Mouse (Mus musculus) small intestine, adult 2 months (tissue): ENCODE data around the gene Set. TPM values are rescaled to one million over a fixed set of nuclear protein-coding genes. Genes with fewer than 3 reads are reported as not detected.

Experiments used
- H3K27ac ChIP-seq: fragments of 200-500 bp; 2 replicates; pipeline ENCODE4 v1.5.1; 2012; ENCODE audit warnings: low read depth, low read length, control low read depth, inconsistent platforms; ENCODE audit not compliant: insufficient read depth
- H3K27me3 ChIP-seq: fragments of 200-500 bp; 2 replicates; pipeline ENCODE4 v1.6.1; 2012; ENCODE audit warnings: mild to moderate bottlenecking, moderate library complexity, low read length, inconsistent platforms; ENCODE audit not compliant: control insufficient read depth, insufficient read depth
- H3K36me3 ChIP-seq: fragments of 200-500 bp; 2 replicates; pipeline ENCODE4 v1.6.1; 2012; ENCODE audit warnings: mild to moderate bottlenecking, low read length, control low read depth, inconsistent platforms; ENCODE audit not compliant: control insufficient read depth, insufficient read depth
- H3K4me1 ChIP-seq: fragments of 200-500 bp; 2 replicates; pipeline ENCODE4 v1.6.1; 2012; ENCODE audit warnings: low read length, inconsistent platforms, mixed read lengths; ENCODE audit not compliant: control insufficient read depth, insufficient read depth, insufficient read length
- H3K4me3 ChIP-seq: fragments of 200-500 bp; 2 replicates; pipeline ENCODE4 v1.5.1; 2012; ENCODE audit warnings: low read depth, mild to moderate bottlenecking, control low read depth, inconsistent platforms, low read length, moderate library complexity
- CTCF ChIP-seq: fragments of 200-500 bp; IDR thresholded peaks from 2 replicates; pipeline ENCODE4 v1.5.1; 2012; ENCODE audit warnings: low read depth, mild to moderate bottlenecking, control low read depth, inconsistent platforms, low read length, moderate library complexity, mixed read lengths; ENCODE audit not compliant: insufficient replicate concordance, insufficient read length; ENCODE audit errors: extremely low read depth
- POLR2A ChIP-seq: fragments of 200-500 bp; IDR thresholded peaks from 2 replicates; pipeline ENCODE4 v1.6.1; 2012; ENCODE audit warnings: low read depth, mild to moderate bottlenecking, control low read depth, inconsistent platforms, low read length, moderate library complexity
- WGBS: fragments of 180-500 bp; shearing (Covaris S2); methylation state at CpG from one replicate; pipeline ENCODE4 v1.1.7; 2018; 5-methylcytosine and 5-hydroxymethylcytosine counted together
- polyA plus RNA-seq: library from polyadenylated mRNA; depleted of rRNA; stranded (reverse); fragments of >200 nt; gene quantifications from 2 replicates; pipeline ENCODE4 v1.2.3, GENCODE M21; 2012

The Set gene
- polyA plus RNA-seq, 1 experiment, result 40.4 TPM

- H3K36me3 ChIP-seq, result no peaks in the 10 kb centered on the region
- H3K27me3 ChIP-seq, result no peaks in the 10 kb centered on the region
- H3K4me3 ChIP-seq, result no peak overlapping the region
- TF ChIP-seq POLR2A, result no peak
- TF ChIP-seq CTCF, result no peak
- WGBS, result 88% methylated on average over 2 of the region's 2 CpGs
- no peak overlapping the region for H3K27ac ChIP-seq
- H3K4me1 ChIP-seq, result no peaks in the 10 kb centered on the region; the same call in 1 of the 2 replicates
These were observed 19.4 kb upstream of the Set start for GRCm38 (mm10) chr2:30037762-30038161.

GRCm38 (mm10) chr2:30038370-30038769, 18.8 kb upstream of the Set start:
- 96% methylated on average over 10 of the region's 10 CpGs for WGBS
- Histone ChIP-seq H3K36me3 (no peaks in the 10 kb centered on the region), H3K4me3 (no peak overlapping the region), H3K4me1 (no peaks in the 10 kb centered on the region; the same call in 1 of the 2 replicates), H3K27me3 (no peaks in the 10 kb centered on the region), H3K27ac (no peak overlapping the region)
- no peak for TF ChIP-seq POLR2A
- TF ChIP-seq CTCF, result no peak

GRCm38 (mm10) chr2:30039687-30040086, 17.5 kb upstream of the Set start:
- TF ChIP-seq POLR2A, result no peak
- no peak for TF ChIP-seq CTCF
- H3K27me3 ChIP-seq, result no peaks in the 10 kb centered on the region
- H3K27ac ChIP-seq, result no peak overlapping the region
- no peaks in the 10 kb centered on the region for H3K36me3 ChIP-seq
- H3K4me1 ChIP-seq, result no peaks in the 10 kb centered on the region; the same call in 1 of the 2 replicates
- no peak overlapping the region for H3K4me3 ChIP-seq

- no peak overlapping the region for H3K4me3 ChIP-seq
- H3K4me1 ChIP-seq, result no peaks in the 10 kb centered on the region; the same call in 1 of the 2 replicates
- no peak overlapping the region for H3K27ac ChIP-seq
- WGBS, result 10% methylated on average over 4 of the region's 4 CpGs
- H3K27me3 ChIP-seq, result no peaks in the 10 kb centered on the region
- no peaks in the 10 kb centered on the region for H3K36me3 ChIP-seq
- TF ChIP-seq CTCF, result peak; percentile 80; the same call in 1 of the 2 replicates
- TF ChIP-seq POLR2A, result no peak
These were observed 14.7 kb upstream of the Set start for GRCm38 (mm10) chr2:30042445-30042844.

- H3K27ac ChIP-seq, result no peak overlapping the region
- H3K36me3 ChIP-seq, result no peaks in the 10 kb centered on the region
- no peaks in the 10 kb centered on the region for H3K27me3 ChIP-seq
- H3K4me3 ChIP-seq, result no peak overlapping the region
- no peaks in the 10 kb centered on the region; the same call in 1 of the 2 replicates for H3K4me1 ChIP-seq
- 90% methylated on average over 5 of the region's 5 CpGs for WGBS
- TF ChIP-seq POLR2A, result no peak
- no peak for TF ChIP-seq CTCF
These were observed 12.6 kb upstream of the Set start for GRCm38 (mm10) chr2:30044550-30044949.

GRCm38 (mm10) chr2:30047127-30047526, 10.1 kb upstream of the Set start:
- H3K4me3 ChIP-seq, result no peak overlapping the region
- over 99% methylated on average over 6 of the region's 6 CpGs for WGBS
- H3K36me3 ChIP-seq, result no peaks in the 10 kb centered on the region
- no peaks in the 10 kb centered on the region for H3K27me3 ChIP-seq
- no peak for TF ChIP-seq POLR2A
- no peak for TF ChIP-seq CTCF
- H3K4me1 ChIP-seq, result no peaks in the 10 kb centered on the region; the same call in 1 of the 2 replicates
- H3K27ac ChIP-seq, result no peak overlapping the region

- Histone ChIP-seq H3K4me1 (no peaks in the 10 kb centered on the region), H3K36me3 (no peaks in the 10 kb centered on the region), H3K4me3 (peak overlapping the region; percentile 66), H3K27ac (no peak overlapping the region), H3K27me3 (no peaks in the 10 kb centered on the region)
- WGBS, result 35% methylated on average over 11 of the region's 11 CpGs
- TF ChIP-seq POLR2A, result no peak
- TF ChIP-seq CTCF, result no peak
These were observed 9.1 kb upstream of the Set start for GRCm38 (mm10) chr2:30048101-30048501.
